Mouse (Mus musculus): ENCODE measurements at regions not wholly inside any gene's neighbourhood (a gene's known extent, or its start where the extent isn't known, plus 50 kb on each side); places are given as distances from the start of the nearest gene placed in this dataset.

- TF ChIP-seq CTCF (conservative IDR thresholded peaks at IDR 0.05; ENCODE audit: insufficient read depth, insufficient read length, low read depth, low read length) = no peak
- no peak for TF ChIP-seq POLR2A (IDR thresholded peaks at IDR 0.05; ENCODE audit: low read depth, low read length)
Observed at GRCm38 (mm10) chr12:109385794-109386193, 66.8 kb upstream of the Dlk1 start.

Data from kidney, adult 2 months (tissue).